Mouse (Mus musculus) cortical plate, adult 2 months (tissue): ENCODE results near the gene Ndufaf2. TPM values are rescaled to one million over a fixed set of nuclear protein-coding genes. Genes with fewer than 3 reads are reported as not detected.
A peak's percentile ranks its signal among the peaks of the same experiment; 100 is the strongest.

ENCODE experiments used
- H3K27ac ChIP-seq: fragments of 200-500 bp; 2 replicates; pipeline ENCODE4 v1.5.1; 2012; ENCODE audit warnings: low read length, control low read depth, inconsistent platforms; ENCODE audit not compliant: insufficient read depth
- H3K4me1 ChIP-seq: fragments of 200-500 bp; 2 replicates; pipeline ENCODE4 v1.6.1; 2011; ENCODE audit warnings: low read length; ENCODE audit not compliant: control insufficient read depth, insufficient read depth
- H3K4me3 ChIP-seq: fragments of 200-500 bp; 2 replicates; pipeline ENCODE4 v1.5.1; 2011; ENCODE audit warnings: mild to moderate bottlenecking, low read length, control low read depth; ENCODE audit not compliant: insufficient read depth
- CTCF ChIP-seq: fragments of 200-500 bp; IDR thresholded peaks from 2 replicates; pipeline ENCODE4 v1.5.1; 2011; ENCODE audit warnings: mild to moderate bottlenecking, control low read depth, low read length; ENCODE audit not compliant: insufficient read depth; ENCODE audit errors: extremely low read depth
- POLR2A ChIP-seq: fragments of 200-500 bp; IDR thresholded peaks from 2 replicates; pipeline ENCODE4 v1.6.1; 2011; ENCODE audit warnings: mild to moderate bottlenecking, low read length, control low read depth; ENCODE audit not compliant: insufficient read depth; ENCODE audit errors: extremely low read depth
- polyA plus RNA-seq: library from polyadenylated mRNA; depleted of rRNA; stranded (reverse); fragments of >200 nt; gene quantifications from 2 replicates; pipeline ENCODE4 v1.2.3, GENCODE M21; 2012

Ndufaf2 gene
- polyA plus RNA-seq, 1 experiment = 38.6 TPM

DNA sequence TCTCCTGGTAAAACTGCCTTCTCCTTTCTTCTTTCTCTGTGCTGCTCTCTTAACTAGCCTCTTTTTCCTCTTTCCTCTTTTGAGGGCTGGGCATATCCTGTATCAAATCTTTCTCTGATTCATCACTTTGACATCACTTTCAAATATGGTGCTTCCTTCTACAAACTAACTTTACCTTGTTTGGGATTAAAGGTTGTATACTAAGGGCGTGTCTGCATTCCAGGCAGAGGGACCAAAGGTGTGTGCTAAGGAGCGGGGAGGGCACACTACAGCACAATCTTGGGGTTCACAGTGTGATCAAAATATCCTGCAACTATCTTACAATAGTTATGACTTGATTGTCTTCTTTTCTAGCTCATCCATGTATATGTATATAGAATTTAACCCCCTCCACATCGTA, 112.4 kb downstream of the Ndufaf2 start:
- no peak overlapping the region for H3K4me3 ChIP-seq
- no peak for TF ChIP-seq CTCF
- TF ChIP-seq POLR2A = no peak
- H3K27ac ChIP-seq = no peak overlapping the region
- H3K4me1 ChIP-seq = peaks cover 10% of the 10 kb centered on the region

GRCm38 (mm10) chr13:108045646-108046045, 112.8 kb downstream of the Ndufaf2 start:
- Histone ChIP-seq H3K4me3 (no peak overlapping the region), H3K4me1 (peaks cover 10% of the 10 kb centered on the region), H3K27ac (no peak overlapping the region)
- no peak for TF ChIP-seq CTCF
- TF ChIP-seq POLR2A = no peak

GRCm38 (mm10) chr13:108044222-108044941, 114.0 kb downstream of the Ndufaf2 start, which contains the start of gene Smim15:
Smim15 (plus strand) TSS chr13:108044446.
- H3K4me1 ChIP-seq = peaks cover 10% of the 10 kb centered on the region
- peak within 1 kb of the TSS; percentile 94 for H3K27ac ChIP-seq
- TF ChIP-seq CTCF = no peak
- peak; percentile 58; the same call in 1 of the 2 replicates for TF ChIP-seq POLR2A

GRCm38 (mm10) chr13:108043431-108044221, 114.8 kb downstream of the Ndufaf2 start:
- H3K27ac ChIP-seq = peak overlapping the region; percentile 94
- H3K4me3 ChIP-seq = peak overlapping the region; percentile 95
- peaks cover 10% of the 10 kb centered on the region for H3K4me1 ChIP-seq
- TF ChIP-seq POLR2A = no peak
- TF ChIP-seq CTCF = no peak

More at GRCm38 (mm10) chr13:108044222-108044941, 114.0 kb downstream of the Ndufaf2 start, which contains the start of gene Smim15:
- peak within 1 kb of the TSS; percentile 95 for H3K4me3 ChIP-seq

- TF ChIP-seq CTCF (peak; percentile 81), POLR2A (no peak)
- H3K4me1 ChIP-seq = peaks cover 8% of the 10 kb centered on the region; the same call in 1 of the 2 replicates
- H3K27ac ChIP-seq = no peak overlapping the region
- no peak overlapping the region for H3K4me3 ChIP-seq
These were observed 117.1 kb downstream of the Ndufaf2 start for GRCm38 (mm10) chr13:108041358-108041757.

DNA sequence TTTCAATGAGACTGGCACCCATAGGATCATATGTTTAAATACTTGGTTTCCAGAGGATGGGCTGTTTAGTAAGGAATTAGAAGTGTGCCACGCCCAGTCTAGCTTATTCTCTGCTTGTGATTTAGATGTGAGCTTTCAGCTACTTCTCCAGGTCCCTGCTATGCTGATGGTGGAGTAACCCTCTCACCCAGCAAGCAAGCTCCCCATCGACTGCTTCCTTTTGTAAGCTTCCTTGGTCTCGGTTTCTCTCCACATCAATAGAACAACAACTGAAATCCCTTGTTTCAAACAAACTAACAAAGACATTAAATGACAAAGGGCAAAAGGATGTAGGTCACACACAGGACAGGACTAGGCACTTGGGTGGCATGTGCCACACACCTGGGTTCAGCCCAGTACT, 118.0 kb downstream of the Ndufaf2 start:
- H3K27ac ChIP-seq = no peak overlapping the region

GRCm38 (mm10) chr13:108039902-108040301, 118.5 kb downstream of the Ndufaf2 start:
- Histone ChIP-seq H3K4me1 (peaks cover 6% of the 10 kb centered on the region; the same call in 1 of the 2 replicates), H3K4me3 (no peak overlapping the region), H3K27ac (no peak overlapping the region)
- TF ChIP-seq POLR2A (no peak), CTCF (no peak)

More for the DNA sequence above, 118.0 kb downstream of the Ndufaf2 start:
- peaks cover 6% of the 10 kb centered on the region; the same call in 1 of the 2 replicates for H3K4me1 ChIP-seq
- no peak overlapping the region for H3K4me3 ChIP-seq
- no peak for TF ChIP-seq POLR2A

DNA sequence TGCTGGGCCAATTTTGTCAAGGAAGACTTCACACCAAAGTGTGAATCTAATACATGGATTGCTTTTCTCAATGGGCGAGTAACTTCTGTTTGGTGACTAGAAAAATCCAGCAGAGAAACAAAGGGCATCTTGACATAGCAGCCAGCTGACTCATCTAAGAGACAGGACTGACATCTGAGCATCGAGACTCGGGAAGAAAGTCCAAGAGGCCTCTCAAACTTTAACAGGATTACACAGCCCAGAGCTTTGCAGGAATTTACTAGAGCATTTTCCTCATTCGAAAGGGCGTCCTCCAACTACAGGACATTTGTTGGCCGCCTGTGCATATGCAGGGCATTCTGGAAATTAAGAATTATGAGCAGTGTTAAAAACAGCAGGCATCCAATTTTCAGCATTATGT, 119.0 kb downstream of the Ndufaf2 start:
- Histone ChIP-seq H3K27ac (no peak overlapping the region), H3K4me3 (no peak overlapping the region), H3K4me1 (peaks cover 6% of the 10 kb centered on the region; the same call in 1 of the 2 replicates)
- TF ChIP-seq CTCF (no peak), POLR2A (no peak)

- Histone ChIP-seq H3K27ac (no peak overlapping the region), H3K4me1 (no peaks in the 10 kb centered on the region), H3K4me3 (no peak overlapping the region)
- TF ChIP-seq CTCF (no peak), POLR2A (no peak)
These were observed 125.6 kb downstream of the Ndufaf2 start for GRCm38 (mm10) chr13:108032789-108033188.

DNA sequence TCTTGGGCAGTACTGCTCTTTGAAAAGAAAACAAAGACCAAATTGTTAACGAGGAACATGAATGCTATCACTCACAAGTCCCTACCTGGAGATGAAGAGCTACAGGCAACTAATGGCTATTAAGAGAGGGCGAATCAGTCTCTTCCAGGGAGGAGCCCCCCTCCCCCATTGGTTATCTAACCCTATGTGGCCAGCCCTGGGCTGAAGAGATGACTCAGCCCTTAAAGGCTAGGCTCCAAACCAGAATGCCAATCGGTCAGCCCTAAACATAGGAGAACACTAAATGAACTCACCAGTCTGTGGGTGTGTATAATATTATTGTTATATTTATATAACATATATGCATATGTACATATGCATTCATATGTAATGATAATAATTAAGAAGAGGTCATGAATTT, 132.6 kb downstream of the Ndufaf2 start:
- H3K4me3 ChIP-seq = no peak overlapping the region
- TF ChIP-seq POLR2A = no peak
- no peaks in the 10 kb centered on the region for H3K4me1 ChIP-seq
- H3K27ac ChIP-seq = no peak overlapping the region
